Mouse (Mus musculus): ENCODE measurements around the gene Pofut1.
A peak's percentile ranks its signal among the peaks of the same experiment; 100 is the strongest.

The Pofut1 gene

GRCm38 (mm10) chr2:153290938-153291928 lies 49.9 kb downstream of the Pofut1 start, which contains the start of gene Kif3b:
Gene Kif3b, plus strand, starts transcription at chr2:153291413.
- DNase-seq (ENCODE audit: low spot score), result peak; percentile 75

GRCm38 (mm10) chr2:153292305-153292861 lies 51.0 kb downstream of the Pofut1 start:
- no peak for DNase-seq (ENCODE audit: low spot score)

GRCm38 (mm10) chr2:153295196-153295595 lies 53.9 kb downstream of the Pofut1 start:
- no peak for DNase-seq (ENCODE audit: low spot score)

- no peak for DNase-seq (ENCODE audit: low spot score)
Measured at GRCm38 (mm10) chr2:153297771-153298170, 56.4 kb downstream of the Pofut1 start.

GRCm38 (mm10) chr2:153298460-153298859 lies 57.1 kb downstream of the Pofut1 start:
- DNase-seq (ENCODE audit: low spot score), result no peak

GRCm38 (mm10) chr2:153298863-153299262 lies 57.5 kb downstream of the Pofut1 start:
- no peak for DNase-seq (ENCODE audit: low spot score)

GRCm38 (mm10) chr2:153301123-153301522 lies 59.8 kb downstream of the Pofut1 start:
- DNase-seq (ENCODE audit: low spot score), result no peak

- no peak for DNase-seq (ENCODE audit: low spot score)
Measured at GRCm38 (mm10) chr2:153305240-153305639, 63.9 kb downstream of the Pofut1 start.

- no peak for DNase-seq (ENCODE audit: low spot score)
Measured at GRCm38 (mm10) chr2:153308586-153308985, 67.3 kb downstream of the Pofut1 start.

- DNase-seq (ENCODE audit: low spot score), result no peak
Measured at GRCm38 (mm10) chr2:153309106-153309505, 67.8 kb downstream of the Pofut1 start.

- no peak for DNase-seq (ENCODE audit: low spot score)
Measured at GRCm38 (mm10) chr2:153310228-153310627, 68.9 kb downstream of the Pofut1 start.

- DNase-seq (ENCODE audit: low spot score), result no peak
Measured at GRCm38 (mm10) chr2:153312884-153313283, 71.6 kb downstream of the Pofut1 start.

GRCm38 (mm10) chr2:153318408-153318807 lies 77.1 kb downstream of the Pofut1 start:
- DNase-seq (ENCODE audit: low spot score), result no peak

- DNase-seq (ENCODE audit: low spot score), result no peak
Measured at GRCm38 (mm10) chr2:153319036-153319643, 77.8 kb downstream of the Pofut1 start.

Measured in ovary, postnatal 10 days (tissue).